Mouse (Mus musculus): ENCODE measurements around the gene Tab1. TPM values are rescaled to one million over a fixed set of nuclear protein-coding genes. Genes with fewer than 3 reads are reported as not detected.

Gene Tab1
- total RNA-seq, 2 experiments from 2014 or later = 11.9 to 18.3 TPM

- DNase-seq = peak in 1 of 2 experiments; percentile 28
Observed at GRCm38 (mm10) chr15:80137945-80138791, 5.2 kb downstream of the Tab1 start.

DNA sequence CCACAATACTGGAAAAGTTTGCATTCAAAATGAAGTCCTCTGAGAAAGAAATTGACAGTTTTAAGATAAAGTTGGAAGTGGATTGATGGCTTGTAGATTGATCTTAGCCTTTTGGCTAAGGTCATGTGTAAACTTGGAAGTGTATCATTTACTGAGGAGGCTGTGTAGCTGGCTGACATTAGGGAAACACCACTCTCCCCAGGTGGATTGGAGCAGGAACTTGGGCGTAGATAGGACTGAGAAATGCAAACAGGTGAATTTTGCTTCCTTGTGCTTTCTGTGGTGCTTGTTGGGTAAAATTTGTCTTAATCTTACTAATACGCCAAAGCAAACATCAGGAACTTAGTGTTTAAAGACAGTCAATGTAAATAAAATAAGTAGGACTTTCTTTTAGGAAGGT, 7.4 kb downstream of the Tab1 start:
- DNase-seq = no peak

GRCm38 (mm10) chr15:80140878-80141277, 8.0 kb downstream of the Tab1 start:
- DNase-seq = no peak

DNA sequence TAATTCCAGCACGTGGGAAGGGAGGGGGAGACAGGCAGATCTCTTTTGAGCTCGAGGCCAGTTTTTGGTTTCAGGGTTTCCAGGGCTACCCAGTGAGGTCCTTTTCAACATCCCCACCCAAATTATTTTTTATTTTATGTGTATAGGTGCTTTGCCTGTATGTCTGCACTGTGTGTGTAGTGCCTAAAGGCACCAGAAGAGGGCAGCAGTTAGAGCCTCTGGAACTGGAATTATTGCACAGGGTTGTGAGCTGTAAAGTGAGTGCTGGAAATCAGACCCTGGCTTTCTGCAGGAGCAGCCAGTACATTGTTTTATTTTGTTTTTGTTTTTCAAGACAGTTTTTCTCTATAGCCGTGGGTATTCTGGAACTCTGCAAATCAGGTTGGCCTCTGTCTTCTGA, 9.2 kb downstream of the Tab1 start:
- no peak for DNase-seq

GRCm38 (mm10) chr15:80143760-80144159, 10.8 kb downstream of the Tab1 start:
- peak in 1 of 2 experiments; percentile 35 for DNase-seq

GRCm38 (mm10) chr15:80145397-80145796, 12.5 kb downstream of the Tab1 start:
- no peak for DNase-seq

GRCm38 (mm10) chr15:80146153-80146552, 13.2 kb downstream of the Tab1 start:
- DNase-seq = peak in 1 of 2 experiments; percentile 22

DNA sequence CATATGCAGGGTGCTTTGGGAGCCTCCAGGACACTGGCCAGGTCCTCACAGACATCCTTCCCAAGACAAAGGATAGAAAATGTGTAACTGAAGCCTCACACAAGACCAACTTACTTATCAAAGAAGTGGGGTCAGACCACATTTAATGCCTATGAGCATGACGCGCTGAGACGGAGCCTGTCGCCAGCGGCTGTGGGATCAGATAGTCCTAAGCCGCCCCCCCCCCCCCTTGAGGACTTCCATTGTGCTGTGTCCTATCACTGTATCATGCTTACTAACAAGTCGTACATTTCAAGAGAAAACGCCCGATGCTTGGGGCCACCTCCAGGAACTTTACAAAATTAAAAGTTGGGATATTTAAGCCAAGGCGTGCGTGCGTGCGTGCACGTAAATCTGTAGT, 14.2 kb downstream of the Tab1 start:
- DNase-seq = no peak

DNA sequence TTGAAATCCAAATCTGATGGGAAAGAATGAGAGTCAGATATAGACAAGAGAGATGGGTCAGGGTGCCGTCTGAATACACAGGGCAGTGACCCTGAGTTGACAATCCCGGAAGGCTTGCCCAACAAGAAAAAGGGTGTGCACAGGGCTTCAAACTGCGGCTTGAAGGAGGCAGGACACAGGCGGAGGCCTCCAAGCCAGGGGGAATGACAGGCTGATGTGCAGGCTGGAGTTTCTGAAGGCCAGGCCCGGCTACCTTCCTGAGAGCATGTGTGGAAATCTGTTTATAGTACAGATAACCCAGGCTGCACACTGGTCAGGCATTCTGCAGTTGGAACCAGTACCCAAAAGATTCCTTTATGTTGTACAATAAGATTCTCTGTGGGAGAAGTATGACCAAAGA, 14.6 kb downstream of the Tab1 start:
- no peak for DNase-seq

DNA sequence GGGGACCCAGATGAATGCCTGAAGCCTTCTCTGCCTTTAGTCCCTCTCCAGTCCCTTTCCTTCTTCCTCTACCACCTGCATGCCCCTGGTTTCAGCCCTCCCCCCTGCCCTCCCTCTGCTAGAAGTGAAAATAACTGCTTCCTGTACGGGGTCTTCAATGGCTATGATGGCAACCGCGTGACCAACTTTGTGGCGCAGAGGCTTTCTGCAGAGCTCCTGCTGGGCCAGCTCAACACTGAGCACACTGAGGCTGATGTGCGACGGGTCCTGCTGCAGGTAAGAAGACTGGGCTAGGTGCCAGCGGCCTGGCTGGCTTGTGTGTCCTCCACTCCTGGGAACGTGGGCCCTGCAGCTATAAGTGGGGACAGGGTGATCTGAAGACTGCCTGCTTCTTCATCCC, 15.6 kb downstream of the Tab1 start:
- DNase-seq = no peak

DNA sequence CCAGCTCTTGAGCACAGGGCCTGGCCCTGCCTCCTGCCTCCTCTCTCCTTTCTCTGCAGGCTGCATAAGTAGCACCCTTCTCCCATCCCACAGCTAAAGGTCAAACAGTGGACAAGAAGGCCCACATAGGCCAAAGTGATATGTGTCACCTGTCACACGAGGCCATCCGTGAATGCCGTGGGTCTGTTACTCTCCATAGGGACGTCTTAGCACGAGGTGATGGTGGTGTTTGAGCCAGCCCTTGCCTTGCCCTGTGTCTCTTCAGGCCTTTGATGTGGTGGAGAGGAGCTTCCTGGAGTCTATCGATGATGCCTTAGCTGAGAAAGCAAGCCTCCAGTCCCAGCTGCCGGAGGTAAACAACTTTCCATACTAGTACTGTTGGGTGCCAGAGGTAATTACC, 16.6 kb downstream of the Tab1 start:
- no peak for DNase-seq

GRCm38 (mm10) chr15:80152663-80153062, 19.7 kb downstream of the Tab1 start:
- no peak for DNase-seq

DNA sequence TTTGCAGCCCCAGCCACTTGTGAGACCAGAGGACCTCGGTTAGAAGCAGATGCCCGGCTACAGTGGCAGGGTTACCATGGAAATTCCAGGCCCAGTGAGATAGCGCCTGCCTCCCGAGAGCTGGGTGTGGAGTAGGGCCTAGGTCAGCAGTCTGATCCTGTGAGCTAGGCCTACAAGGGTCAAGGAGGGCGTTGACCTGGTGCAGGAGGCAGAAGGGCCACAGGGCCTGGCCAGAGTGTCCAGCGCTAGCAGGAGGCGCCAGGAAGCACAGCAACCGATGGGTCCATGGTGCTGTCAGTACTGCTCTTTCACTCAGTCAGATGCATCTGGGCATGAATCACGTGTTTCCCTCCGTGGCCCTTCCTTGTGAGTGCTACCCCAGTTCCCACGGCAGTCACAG, 20.8 kb downstream of the Tab1 start:
- DNase-seq = no peak

DNA sequence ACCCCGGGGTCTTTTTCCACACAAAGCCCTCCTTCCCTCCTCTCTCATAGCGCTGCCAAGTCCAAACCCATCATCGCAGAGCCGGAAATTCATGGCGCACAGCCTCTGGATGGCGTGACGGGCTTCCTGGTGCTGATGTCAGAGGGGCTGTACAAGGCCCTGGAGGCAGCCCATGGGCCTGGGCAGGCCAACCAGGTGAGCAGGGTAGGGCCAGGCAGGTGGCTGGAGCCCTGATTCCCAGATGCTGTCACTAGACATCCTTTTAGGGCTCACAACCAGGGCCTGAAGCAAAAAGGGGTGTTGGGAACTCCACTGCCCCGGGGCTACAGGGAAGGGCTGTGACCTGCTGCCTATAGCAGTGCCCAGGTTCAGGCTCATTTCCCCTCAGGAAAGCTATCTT, 22.8 kb downstream of the Tab1 start:
- DNase-seq = no peak

GRCm38 (mm10) chr15:80157197-80157943, 24.4 kb downstream of the Tab1 start:
- DNase-seq = no peak

DNA sequence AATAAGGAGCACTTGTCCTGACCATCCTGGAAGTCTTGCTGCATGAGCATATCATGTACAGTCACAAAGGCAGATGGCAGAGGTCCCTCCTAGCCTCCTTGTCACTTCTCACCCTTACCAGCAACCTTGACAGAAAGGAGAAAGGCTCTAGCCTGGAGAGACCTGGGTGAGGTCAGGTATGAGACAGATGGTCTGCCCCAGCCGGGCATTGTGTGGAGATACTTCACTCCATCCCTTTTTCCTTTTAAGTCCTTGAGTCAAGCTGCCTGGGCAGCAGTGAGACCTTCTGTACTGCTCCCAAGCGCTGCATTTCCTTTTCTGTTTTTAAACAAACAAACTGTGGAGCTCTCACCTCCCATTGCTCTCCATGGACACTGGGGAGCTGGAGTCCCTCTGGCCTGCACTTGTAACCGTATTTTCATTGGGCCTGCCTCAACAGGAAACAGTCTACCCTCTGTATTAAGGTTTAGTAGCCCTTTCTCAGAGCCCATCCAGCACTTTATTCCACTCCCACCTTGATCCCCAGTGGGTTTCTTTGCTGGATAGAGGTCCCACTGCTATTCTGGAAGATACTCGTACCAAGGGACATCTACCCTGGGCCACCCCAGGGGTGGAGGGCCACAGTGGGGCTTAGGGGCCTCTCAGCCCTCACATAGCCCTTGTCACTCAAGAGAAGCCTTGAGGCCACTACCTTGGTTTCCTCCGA, 25.2 kb downstream of the Tab1 start:
- no peak for DNase-seq

DNA sequence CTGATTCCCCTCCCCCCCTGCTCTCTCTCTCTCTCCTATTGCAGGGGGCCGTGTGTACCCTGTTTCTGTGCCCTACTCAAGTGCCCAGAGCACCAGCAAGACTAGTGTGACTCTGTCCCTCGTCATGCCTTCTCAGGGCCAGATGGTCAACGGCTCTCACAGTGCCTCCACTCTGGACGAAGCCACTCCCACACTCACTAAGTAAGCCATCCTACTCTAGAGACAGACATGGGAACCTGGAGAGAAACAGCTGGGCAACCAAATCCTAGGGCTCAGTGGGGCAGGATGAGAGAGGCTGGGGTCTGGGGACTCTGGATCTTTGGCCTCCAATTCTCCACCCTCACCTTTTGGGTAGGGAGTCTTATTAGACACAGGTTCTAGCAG, 25.8 kb downstream of the Tab1 start:
- no peak for DNase-seq

DNA sequence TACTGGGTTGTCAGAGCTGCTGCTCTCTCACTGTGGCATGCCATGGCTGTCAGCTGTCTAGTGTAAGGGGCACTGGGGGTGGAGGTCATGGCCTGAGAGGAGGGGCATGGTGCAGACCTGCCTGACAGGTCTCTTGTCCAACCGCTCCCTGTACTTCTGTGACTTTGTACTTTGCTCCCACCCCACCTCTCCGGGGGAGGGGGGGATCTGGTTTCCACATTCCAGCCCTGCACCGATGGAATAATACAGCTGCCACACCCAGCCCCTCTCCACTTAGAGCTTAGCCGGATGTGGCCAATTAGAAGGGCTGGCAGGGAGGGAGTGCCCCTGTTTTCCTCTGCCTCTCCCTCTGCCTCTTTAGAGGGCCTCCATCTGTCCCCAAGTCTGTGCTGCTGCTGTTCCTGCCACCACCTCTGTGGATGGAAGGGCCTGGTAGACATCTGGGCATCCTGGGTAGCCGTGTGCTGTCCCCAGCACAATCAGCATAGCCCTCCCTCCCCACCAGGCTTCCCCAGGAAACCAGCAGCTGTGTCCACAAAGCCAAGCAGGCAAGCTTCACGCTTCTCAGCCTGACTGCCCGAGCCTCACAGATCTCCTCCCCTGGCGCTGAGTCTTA, 26.5 kb downstream of the Tab1 start:
- DNase-seq = no peak

- DNase-seq = no peak
Observed at GRCm38 (mm10) chr15:80160223-80160622, 27.3 kb downstream of the Tab1 start.

- no peak for DNase-seq
Observed at GRCm38 (mm10) chr15:80160726-80161125, 27.8 kb downstream of the Tab1 start.

GRCm38 (mm10) chr15:80161199-80161598, 28.3 kb downstream of the Tab1 start:
- no peak for DNase-seq

DNA sequence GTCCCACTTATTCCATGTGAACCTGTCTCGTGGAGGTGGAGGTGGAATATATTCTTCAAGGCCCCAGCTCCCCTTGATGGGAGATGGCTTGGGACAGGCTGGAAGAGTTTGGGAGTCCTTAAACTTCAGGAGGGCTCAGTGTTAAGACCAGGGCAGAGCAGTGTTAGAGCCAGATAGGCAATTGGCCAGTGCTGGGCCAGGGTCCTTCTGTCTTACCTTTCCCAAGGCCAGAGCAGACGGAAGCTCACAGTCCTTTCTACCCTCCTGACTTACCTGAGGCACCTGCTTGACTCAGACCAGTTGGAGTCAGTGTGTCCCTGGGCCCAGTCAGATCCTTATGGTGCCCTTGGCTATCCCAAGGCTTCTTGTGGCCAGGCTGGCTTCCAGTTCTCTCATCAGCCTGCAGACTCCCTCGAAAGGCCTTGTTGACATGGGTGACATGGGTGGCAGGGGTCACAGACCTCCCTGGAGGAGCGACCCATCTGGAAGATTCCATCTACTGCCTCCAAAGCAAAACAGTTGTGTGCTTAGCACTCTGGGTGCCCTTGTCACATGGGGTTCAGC, 29.6 kb downstream of the Tab1 start:
- no peak for DNase-seq
